Mouse (Mus musculus): ENCODE data around the gene Cox10. TPM values are rescaled to one million over a fixed set of nuclear protein-coding genes. Genes with fewer than 3 reads are reported as not detected.

Gene Cox10
- polyA plus RNA-seq, 1 experiment: 19.5 TPM

GRCm38 (mm10) chr11:63956748-63957147 is 122.5 kb downstream of the Cox10 start:
- TF ChIP-seq CTCF (IDR thresholded peaks at IDR 0.05; ENCODE audit: low read depth, low read length) (no peak), EP300 (IDR thresholded peaks at IDR 0.05; ENCODE audit: insufficient read depth, low read depth, low read length) (peak; percentile 90; the same call in 1 of the 2 replicates)
- Histone ChIP-seq H3K27me3 (ENCODE audit: control insufficient read depth, insufficient read depth, low read length, poor library complexity, severe bottlenecking) (no peaks in the 10 kb centered on the region), H3K4me3 (ENCODE audit: low read depth, low read length) (peak overlapping the region; percentile 13), H3K36me3 (ENCODE audit: control insufficient read depth, insufficient read depth, low read length, poor library complexity, severe bottlenecking) (no peaks in the 10 kb centered on the region), H3K9me3 (replicated peaks; ENCODE audit: control insufficient read depth, insufficient read depth, low read length, poor library complexity, severe bottlenecking) (no peaks in the 10 kb centered on the region), H3K4me1 (ENCODE audit: control insufficient read depth, insufficient read depth, low read length) (peaks cover 12% of the 10 kb centered on the region), H3K9ac (ENCODE audit: low read depth, poor library complexity, severe bottlenecking) (peak overlapping the region; percentile 56), H3K27ac (ENCODE audit: insufficient read depth, low read length) (peak overlapping the region; percentile 95)

GRCm38 (mm10) chr11:63953887-63954286 is 125.4 kb downstream of the Cox10 start:
- no peaks in the 10 kb centered on the region for H3K27me3 ChIP-seq (ENCODE audit: control insufficient read depth, insufficient read depth, low read length, poor library complexity, severe bottlenecking)
- no peak overlapping the region for H3K9ac ChIP-seq (ENCODE audit: low read depth, poor library complexity, severe bottlenecking)
- H3K4me1 ChIP-seq (ENCODE audit: control insufficient read depth, insufficient read depth, low read length): peaks cover 14% of the 10 kb centered on the region
- H3K27ac ChIP-seq (ENCODE audit: insufficient read depth, low read length): no peak overlapping the region
- H3K4me3 ChIP-seq (ENCODE audit: low read depth, low read length): no peak overlapping the region
- H3K36me3 ChIP-seq (ENCODE audit: control insufficient read depth, insufficient read depth, low read length, poor library complexity, severe bottlenecking): no peaks in the 10 kb centered on the region
- no peaks in the 10 kb centered on the region for H3K9me3 ChIP-seq (replicated peaks; ENCODE audit: control insufficient read depth, insufficient read depth, low read length, poor library complexity, severe bottlenecking)
- TF ChIP-seq POLR2A (IDR thresholded peaks at IDR 0.05; ENCODE audit: insufficient read depth, low read length) (no peak), CTCF (IDR thresholded peaks at IDR 0.05; ENCODE audit: low read depth, low read length) (no peak), EP300 (IDR thresholded peaks at IDR 0.05; ENCODE audit: insufficient read depth, low read depth, low read length) (no peak)

GRCm38 (mm10) chr11:63952743-63953191 is 126.5 kb downstream of the Cox10 start:
- Histone ChIP-seq H3K27me3 (ENCODE audit: control insufficient read depth, insufficient read depth, low read length, poor library complexity, severe bottlenecking) (no peaks in the 10 kb centered on the region), H3K27ac (ENCODE audit: insufficient read depth, low read length) (peak overlapping the region; percentile 43; the same call in 1 of the 2 replicates), H3K4me1 (ENCODE audit: control insufficient read depth, insufficient read depth, low read length) (peaks cover 14% of the 10 kb centered on the region), H3K4me3 (ENCODE audit: low read depth, low read length) (no peak overlapping the region), H3K9ac (ENCODE audit: low read depth, poor library complexity, severe bottlenecking) (no peak overlapping the region), H3K9me3 (replicated peaks; ENCODE audit: control insufficient read depth, insufficient read depth, low read length, poor library complexity, severe bottlenecking) (no peaks in the 10 kb centered on the region), H3K36me3 (ENCODE audit: control insufficient read depth, insufficient read depth, low read length, poor library complexity, severe bottlenecking) (no peaks in the 10 kb centered on the region)
- TF ChIP-seq CTCF (IDR thresholded peaks at IDR 0.05; ENCODE audit: low read depth, low read length) (no peak), EP300 (IDR thresholded peaks at IDR 0.05; ENCODE audit: insufficient read depth, low read depth, low read length) (peak; percentile 80), POLR2A (IDR thresholded peaks at IDR 0.05; ENCODE audit: insufficient read depth, low read length) (no peak)

- TF ChIP-seq EP300 (IDR thresholded peaks at IDR 0.05; ENCODE audit: insufficient read depth, low read depth, low read length) (peak; percentile 65; the same call in 1 of the 2 replicates), POLR2A (IDR thresholded peaks at IDR 0.05; ENCODE audit: insufficient read depth, low read length) (no peak), CTCF (IDR thresholded peaks at IDR 0.05; ENCODE audit: low read depth, low read length) (no peak)
- H3K4me1 ChIP-seq (ENCODE audit: control insufficient read depth, insufficient read depth, low read length): peaks cover 11% of the 10 kb centered on the region
- 0 out of 2 replicates have a peak overlapping the region, but pooled peaks have one; percentile 8 for H3K27ac ChIP-seq (ENCODE audit: insufficient read depth, low read length)
- no peaks in the 10 kb centered on the region for H3K36me3 ChIP-seq (ENCODE audit: control insufficient read depth, insufficient read depth, low read length, poor library complexity, severe bottlenecking)
- peak overlapping the region; percentile 15; the same call in 1 of the 2 replicates for H3K4me3 ChIP-seq (ENCODE audit: low read depth, low read length)
- no peak overlapping the region for H3K9ac ChIP-seq (ENCODE audit: low read depth, poor library complexity, severe bottlenecking)
- no peaks in the 10 kb centered on the region for H3K9me3 ChIP-seq (replicated peaks; ENCODE audit: control insufficient read depth, insufficient read depth, low read length, poor library complexity, severe bottlenecking)
- H3K27me3 ChIP-seq (ENCODE audit: control insufficient read depth, insufficient read depth, low read length, poor library complexity, severe bottlenecking): no peaks in the 10 kb centered on the region
Measured at GRCm38 (mm10) chr11:63951831-63952631, 127.2 kb downstream of the Cox10 start.

- H3K27me3 ChIP-seq (ENCODE audit: control insufficient read depth, insufficient read depth, low read length, poor library complexity, severe bottlenecking): no peaks in the 10 kb centered on the region
- peaks cover 4% of the 10 kb centered on the region for H3K4me1 ChIP-seq (ENCODE audit: control insufficient read depth, insufficient read depth, low read length)
- TF ChIP-seq EP300 (IDR thresholded peaks at IDR 0.05; ENCODE audit: insufficient read depth, low read depth, low read length): no peak
- no peak for TF ChIP-seq POLR2A (IDR thresholded peaks at IDR 0.05; ENCODE audit: insufficient read depth, low read length)
- TF ChIP-seq CTCF (IDR thresholded peaks at IDR 0.05; ENCODE audit: low read depth, low read length): no peak
- H3K27ac ChIP-seq (ENCODE audit: insufficient read depth, low read length): no peak overlapping the region
- no peaks in the 10 kb centered on the region for H3K36me3 ChIP-seq (ENCODE audit: control insufficient read depth, insufficient read depth, low read length, poor library complexity, severe bottlenecking)
- no peaks in the 10 kb centered on the region for H3K9me3 ChIP-seq (replicated peaks; ENCODE audit: control insufficient read depth, insufficient read depth, low read length, poor library complexity, severe bottlenecking)
- H3K9ac ChIP-seq (ENCODE audit: low read depth, poor library complexity, severe bottlenecking): no peak overlapping the region
- H3K4me3 ChIP-seq (ENCODE audit: low read depth, low read length): no peak overlapping the region
Measured at GRCm38 (mm10) chr11:63948371-63948770, 130.9 kb downstream of the Cox10 start.

GRCm38 (mm10) chr11:63947024-63947423 is 132.2 kb downstream of the Cox10 start:
- no peaks in the 10 kb centered on the region for H3K27me3 ChIP-seq (ENCODE audit: control insufficient read depth, insufficient read depth, low read length, poor library complexity, severe bottlenecking)
- no peaks in the 10 kb centered on the region for H3K36me3 ChIP-seq (ENCODE audit: control insufficient read depth, insufficient read depth, low read length, poor library complexity, severe bottlenecking)
- no peak overlapping the region for H3K27ac ChIP-seq (ENCODE audit: insufficient read depth, low read length)
- H3K9me3 ChIP-seq (replicated peaks; ENCODE audit: control insufficient read depth, insufficient read depth, low read length, poor library complexity, severe bottlenecking): no peaks in the 10 kb centered on the region
- H3K9ac ChIP-seq (ENCODE audit: low read depth, poor library complexity, severe bottlenecking): no peak overlapping the region
- no peak overlapping the region for H3K4me3 ChIP-seq (ENCODE audit: low read depth, low read length)
- TF ChIP-seq EP300 (IDR thresholded peaks at IDR 0.05; ENCODE audit: insufficient read depth, low read depth, low read length): no peak
- no peak for TF ChIP-seq CTCF (IDR thresholded peaks at IDR 0.05; ENCODE audit: low read depth, low read length)
- no peak for TF ChIP-seq POLR2A (IDR thresholded peaks at IDR 0.05; ENCODE audit: insufficient read depth, low read length)
- H3K4me1 ChIP-seq (ENCODE audit: control insufficient read depth, insufficient read depth, low read length): peaks cover 2% of the 10 kb centered on the region

All from ES-Bruce4 (cell line).